7 mouse cellular contexts compared by ENCODE assay signal in the genomic region with DNA sequence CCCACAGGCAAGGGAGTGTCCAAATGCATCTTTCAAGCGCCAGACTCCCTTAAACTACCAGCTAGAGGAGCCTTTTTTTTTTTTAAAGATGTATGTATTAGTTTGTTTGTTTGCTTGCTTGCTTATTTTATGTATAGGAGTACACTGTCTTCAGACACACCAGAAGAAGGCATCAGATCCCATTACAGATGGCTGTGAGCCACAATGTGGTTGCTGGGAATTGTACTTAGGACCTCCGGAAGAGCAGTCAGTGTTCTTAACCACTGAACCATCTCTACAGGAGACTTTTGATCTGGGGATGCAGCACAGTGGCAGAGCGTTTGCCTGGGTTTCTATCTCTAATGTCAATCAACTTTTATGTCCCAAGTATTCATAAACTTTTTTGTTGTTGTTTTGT. TPM values are rescaled to one million over a fixed set of nuclear protein-coding genes. Genes with fewer than 3 reads are reported as not detected.
DNase-seq lines count a peak whose midpoint lies in the region; ATAC-seq and TF ChIP-seq lines count a peak whose summit lies in the region.

No protein-coding gene starts in this region.

- peak overlapping the region; percentile 65; the same call in 1 of the 2 replicates for H3K4me2 ChIP-seq in neural tube, embryonic 11.5 days (ENCODE audit: low read depth)
- peak overlapping the region; percentile 78 for H3K4me2 ChIP-seq in forebrain, embryonic 13.5 days
- peak overlapping the region; percentile 73; the same call in 1 of the 2 replicates for H3K4me2 ChIP-seq in limb, embryonic 14.5 days (replicated peaks; ENCODE audit: low read depth, low read length, severe bottlenecking)
- peak overlapping the region; percentile 64 for H3K4me2 ChIP-seq in stomach, embryonic 14.5 days (replicated peaks; ENCODE audit: low read depth, low read length)

- no peaks in the 10 kb centered on the region; the same call in 1 of the 2 replicates for H3K4me1 ChIP-seq in neural tube, embryonic 11.5 days (ENCODE audit: control insufficient read depth, insufficient read depth, low read length)
- H3K4me1 ChIP-seq in forebrain, embryonic 13.5 days, result peaks cover 10% of the 10 kb centered on the region
- H3K4me1 ChIP-seq in limb, embryonic 14.5 days (ENCODE audit: control insufficient read depth, insufficient read depth, low read length), result peaks cover 6% of the 10 kb centered on the region; the same call in 1 of the 2 replicates
- no peaks in the 10 kb centered on the region for H3K4me1 ChIP-seq in stomach, embryonic 14.5 days (ENCODE audit: control insufficient read depth, insufficient read depth, low read length)

- H3K9me3 ChIP-seq in neural tube, embryonic 11.5 days (ENCODE audit: control insufficient read depth, low read length), result no peaks in the 10 kb centered on the region
- no peaks in the 10 kb centered on the region for H3K9me3 ChIP-seq in forebrain, embryonic 13.5 days (replicated peaks)
- H3K9me3 ChIP-seq in limb, embryonic 14.5 days (ENCODE audit: control insufficient read depth, low read length), result no peaks in the 10 kb centered on the region
- no peaks in the 10 kb centered on the region for H3K9me3 ChIP-seq in stomach, embryonic 14.5 days (ENCODE audit: control insufficient read depth, low read depth, low read length)

- no peaks in the 10 kb centered on the region for H3K27me3 ChIP-seq in neural tube, embryonic 11.5 days (ENCODE audit: control insufficient read depth, insufficient read depth, low read length)
- H3K27me3 ChIP-seq in forebrain, embryonic 13.5 days, result 0 out of 2 replicates have a peak, but pooled peaks cover 6% of the 10 kb centered on the region
- no peaks in the 10 kb centered on the region for H3K27me3 ChIP-seq in limb, embryonic 14.5 days (ENCODE audit: control insufficient read depth, insufficient read depth, low read length)
- no peaks in the 10 kb centered on the region for H3K27me3 ChIP-seq in stomach, embryonic 14.5 days (ENCODE audit: control insufficient read depth, insufficient read depth, low read length)

- H3K27ac ChIP-seq in neural tube, embryonic 11.5 days (ENCODE audit: low read depth, low read length), result no peak overlapping the region
- H3K27ac ChIP-seq in forebrain, embryonic 13.5 days, result no peak overlapping the region
- H3K27ac ChIP-seq in limb, embryonic 14.5 days (replicated peaks; ENCODE audit: low read depth, low read length), result no peak overlapping the region; the same call in 1 of the 2 replicates
- no peak overlapping the region for H3K27ac ChIP-seq in stomach, embryonic 14.5 days (ENCODE audit: low read length)

- no peaks in the 10 kb centered on the region for H3K36me3 ChIP-seq in neural tube, embryonic 11.5 days (ENCODE audit: control insufficient read depth, insufficient read depth, low read length)
- H3K36me3 ChIP-seq in forebrain, embryonic 13.5 days (ENCODE audit: poor library complexity, severe bottlenecking), result no peaks in the 10 kb centered on the region
- 0 out of 2 replicates have a peak, but pooled peaks cover 5% of the 10 kb centered on the region for H3K36me3 ChIP-seq in limb, embryonic 14.5 days (ENCODE audit: control insufficient read depth, insufficient read depth, low read length)
- H3K36me3 ChIP-seq in stomach, embryonic 14.5 days (ENCODE audit: control insufficient read depth, insufficient read depth, low read length), result no peaks in the 10 kb centered on the region

- WGBS in neural tube, embryonic 11.5 days, result 60% methylated on average over 3 of the region's 3 CpGs
- WGBS in forebrain, embryonic 13.5 days, result 45% methylated on average over 3 of the region's 3 CpGs
- WGBS in limb, embryonic 14.5 days, result 58% methylated on average over 3 of the region's 3 CpGs
- 55% methylated on average over 3 of the region's 3 CpGs for whole genome bisulfite sequencing in stomach, embryonic 14.5 days

- no peak for DNase-seq in neural tube, embryonic 11.5 days (ENCODE audit: low spot score)
- DNase-seq in neural tube, embryonic 10.5 days (ENCODE audit: extremely low spot score, low spot score), result no peak
- DNase-seq in limb, embryonic 14.5 days (ENCODE audit: low spot score), result no peak
- no peak for DNase-seq in frontal cortex, adult 2 months (ENCODE audit: extremely low spot score in 1 of 2, low spot score in 1 of 2)
- no peak for DNase-seq in thymus, postnatal 36 days

- TF ChIP-seq POLR2A in limb, embryonic 14.5 days (IDR thresholded peaks at IDR 0.05; ENCODE audit: borderline replicate concordance, extremely low read depth, insufficient read depth, insufficient read length), result no peak

- H3K9ac ChIP-seq in neural tube, embryonic 11.5 days (ENCODE audit: low read length), result peak overlapping the region; percentile 89
- peak overlapping the region; percentile 75 for H3K9ac ChIP-seq in forebrain, embryonic 13.5 days
- peak overlapping the region; percentile 92 for H3K9ac ChIP-seq in limb, embryonic 14.5 days (ENCODE audit: low read depth, low read length, severe bottlenecking)
- H3K9ac ChIP-seq in stomach, embryonic 14.5 days (replicated peaks; ENCODE audit: low read depth, low read length), result peak overlapping the region; percentile 82; the same call in 1 of the 2 replicates

- ATAC-seq in neural tube, embryonic 11.5 days (ENCODE audit: insufficient read depth, low FRiP score, low TSS enrichment), result peak; percentile 29; the same call in 1 of the 2 replicates
- no peak; the same call in 1 of the 2 replicates for ATAC-seq in forebrain, embryonic 13.5 days
- ATAC-seq in limb, embryonic 14.5 days (ENCODE audit: low FRiP score, low read depth), result no peak; the same call in 1 of the 2 replicates
- ATAC-seq in stomach, embryonic 14.5 days (ENCODE audit: insufficient number of reproducible peaks, insufficient read depth, low FRiP score, low read depth), result no peak

- peak overlapping the region; percentile 76 for H3K4me3 ChIP-seq in neural tube, embryonic 11.5 days (ENCODE audit: low read depth, low read length)
- H3K4me3 ChIP-seq in forebrain, embryonic 13.5 days, result peak overlapping the region; percentile 57
- H3K4me3 ChIP-seq in limb, embryonic 14.5 days (replicated peaks; ENCODE audit: low read length), result peak overlapping the region; percentile 70
- H3K4me3 ChIP-seq in stomach, embryonic 14.5 days (ENCODE audit: low read depth, low read length), result peak overlapping the region; percentile 81

RNA-seq across cellular contexts. Expression of gene Gtf3c3, which starts 0.3 kb away (rescaled TPM):
- polyA plus RNA-seq in neural tube, embryonic 11.5 days (2014; fragmentation: Nextera tagmentation; extraction: Ambion mirVana), result 32.2 and 32.5 TPM in 2 replicates
- polyA plus RNA-seq in forebrain, embryonic 13.5 days (2015; fragmentation: Nextera tagmentation; extraction: Ambion mirVana), result 22.7 and 26.5 TPM in 2 replicates
- polyA plus RNA-seq in limb, embryonic 14.5 days (2012; rRNA removed), result 15.5 and 16.3 TPM in 2 replicates
- polyA plus RNA-seq in limb, embryonic 14.5 days (2014; fragmentation: Nextera tagmentation; extraction: Ambion mirVana), result 22.8 and 25.0 TPM in 2 replicates
- polyA plus RNA-seq in stomach, embryonic 14.5 days (2014; fragmentation: Nextera tagmentation; extraction: Ambion mirVana), result 26.8 and 27.5 TPM in 2 replicates
- 17.5 and 19.3 TPM in 2 replicates for polyA plus RNA-seq in frontal cortex, adult 2 months (2012; rRNA removed)
